Mouse (Mus musculus): ENCODE data around the gene Smim20. TPM values are rescaled to one million over a fixed set of nuclear protein-coding genes. Genes with fewer than 3 reads are reported as not detected.

Smim20 gene
- polyA plus RNA-seq, 1 experiment from 2014 or later, result 121 TPM

- no peak for ATAC-seq
- no peak overlapping the region for H3K4me2 ChIP-seq (ENCODE audit: low read depth, low read length)
- H3K9ac ChIP-seq (ENCODE audit: low read depth, low read length), result no peak overlapping the region
- no peaks in the 10 kb centered on the region for H3K36me3 ChIP-seq (ENCODE audit: control insufficient read depth, insufficient read depth, low read length)
- H3K4me1 ChIP-seq (ENCODE audit: control insufficient read depth, insufficient read depth, low read length), result no peaks in the 10 kb centered on the region
- H3K9me3 ChIP-seq (ENCODE audit: control insufficient read depth, low read length), result no peaks in the 10 kb centered on the region
- H3K27ac ChIP-seq (ENCODE audit: low read length), result no peak overlapping the region
- H3K4me3 ChIP-seq (ENCODE audit: low read length), result no peak overlapping the region
- WGBS, result 88% methylated on average over 5 of the region's 5 CpGs
- H3K27me3 ChIP-seq (replicated peaks; ENCODE audit: control insufficient read depth, insufficient read depth, low read length), result no peaks in the 10 kb centered on the region
Measured at GRCm38 (mm10) chr5:53294627-53295026, 27.7 kb downstream of the Smim20 start.

- Histone ChIP-seq H3K4me3 (ENCODE audit: low read length) (no peak overlapping the region), H3K9me3 (ENCODE audit: control insufficient read depth, low read length) (no peaks in the 10 kb centered on the region), H3K4me1 (ENCODE audit: control insufficient read depth, insufficient read depth, low read length) (no peaks in the 10 kb centered on the region), H3K27ac (ENCODE audit: low read length) (no peak overlapping the region), H3K27me3 (replicated peaks; ENCODE audit: control insufficient read depth, insufficient read depth, low read length) (no peaks in the 10 kb centered on the region), H3K36me3 (ENCODE audit: control insufficient read depth, insufficient read depth, low read length) (no peaks in the 10 kb centered on the region), H3K4me2 (ENCODE audit: low read depth, low read length) (no peak overlapping the region), H3K9ac (ENCODE audit: low read depth, low read length) (no peak overlapping the region)
- ATAC-seq, result no peak
- WGBS, result 92% methylated on average over 4 of the region's 4 CpGs
Measured at GRCm38 (mm10) chr5:53296961-53297360, 30.1 kb downstream of the Smim20 start.

- Histone ChIP-seq H3K4me1 (ENCODE audit: control insufficient read depth, insufficient read depth, low read length) (no peaks in the 10 kb centered on the region), H3K27ac (ENCODE audit: low read length) (no peak overlapping the region), H3K27me3 (replicated peaks; ENCODE audit: control insufficient read depth, insufficient read depth, low read length) (no peaks in the 10 kb centered on the region), H3K9ac (ENCODE audit: low read depth, low read length) (no peak overlapping the region), H3K36me3 (ENCODE audit: control insufficient read depth, insufficient read depth, low read length) (no peaks in the 10 kb centered on the region), H3K4me3 (ENCODE audit: low read length) (no peak overlapping the region), H3K9me3 (ENCODE audit: control insufficient read depth, low read length) (no peaks in the 10 kb centered on the region), H3K4me2 (ENCODE audit: low read depth, low read length) (no peak overlapping the region)
- WGBS, result 74% methylated on average over 8 of the region's 8 CpGs
- ATAC-seq, result no peak
Measured at GRCm38 (mm10) chr5:53301496-53301895, 34.6 kb downstream of the Smim20 start.

GRCm38 (mm10) chr5:53302895-53303670 lies 36.2 kb downstream of the Smim20 start:
- WGBS, result 84% methylated on average over 10 of the region's 10 CpGs
- Histone ChIP-seq H3K27ac (ENCODE audit: low read length) (no peak overlapping the region), H3K9me3 (ENCODE audit: control insufficient read depth, low read length) (no peaks in the 10 kb centered on the region), H3K27me3 (replicated peaks; ENCODE audit: control insufficient read depth, insufficient read depth, low read length) (no peaks in the 10 kb centered on the region), H3K4me1 (ENCODE audit: control insufficient read depth, insufficient read depth, low read length) (no peaks in the 10 kb centered on the region), H3K9ac (ENCODE audit: low read depth, low read length) (no peak overlapping the region), H3K4me3 (ENCODE audit: low read length) (no peak overlapping the region), H3K4me2 (ENCODE audit: low read depth, low read length) (no peak overlapping the region), H3K36me3 (ENCODE audit: control insufficient read depth, insufficient read depth, low read length) (no peaks in the 10 kb centered on the region)
- ATAC-seq, result no peak

- 94% methylated on average over 6 of the region's 6 CpGs for WGBS
Measured at GRCm38 (mm10) chr5:53303941-53304340, 37.1 kb downstream of the Smim20 start.

GRCm38 (mm10) chr5:53304936-53305335 lies 38.1 kb downstream of the Smim20 start:
- H3K9ac ChIP-seq (ENCODE audit: low read depth, low read length), result no peak overlapping the region
- 73% methylated on average over 4 of the region's 4 CpGs for WGBS
- no peaks in the 10 kb centered on the region for H3K9me3 ChIP-seq (ENCODE audit: control insufficient read depth, low read length)
- ATAC-seq, result no peak
- H3K27me3 ChIP-seq (replicated peaks; ENCODE audit: control insufficient read depth, insufficient read depth, low read length), result no peaks in the 10 kb centered on the region
- no peak overlapping the region for H3K4me2 ChIP-seq (ENCODE audit: low read depth, low read length)
- no peak overlapping the region for H3K27ac ChIP-seq (ENCODE audit: low read length)
- H3K4me1 ChIP-seq (ENCODE audit: control insufficient read depth, insufficient read depth, low read length), result no peaks in the 10 kb centered on the region
- H3K4me3 ChIP-seq (ENCODE audit: low read length), result no peak overlapping the region
- no peaks in the 10 kb centered on the region for H3K36me3 ChIP-seq (ENCODE audit: control insufficient read depth, insufficient read depth, low read length)

More at GRCm38 (mm10) chr5:53303941-53304340, 37.1 kb downstream of the Smim20 start:
- ATAC-seq, result no peak
- Histone ChIP-seq H3K4me2 (ENCODE audit: low read depth, low read length) (no peak overlapping the region), H3K9me3 (ENCODE audit: control insufficient read depth, low read length) (no peaks in the 10 kb centered on the region), H3K4me1 (ENCODE audit: control insufficient read depth, insufficient read depth, low read length) (no peaks in the 10 kb centered on the region), H3K4me3 (ENCODE audit: low read length) (no peak overlapping the region), H3K27me3 (replicated peaks; ENCODE audit: control insufficient read depth, insufficient read depth, low read length) (no peaks in the 10 kb centered on the region), H3K27ac (ENCODE audit: low read length) (no peak overlapping the region), H3K36me3 (ENCODE audit: control insufficient read depth, insufficient read depth, low read length) (no peaks in the 10 kb centered on the region), H3K9ac (ENCODE audit: low read depth, low read length) (no peak overlapping the region)

GRCm38 (mm10) chr5:53306864-53307263 lies 40.0 kb downstream of the Smim20 start:
- H3K36me3 ChIP-seq (ENCODE audit: control insufficient read depth, insufficient read depth, low read length), result no peaks in the 10 kb centered on the region
- no peaks in the 10 kb centered on the region for H3K9me3 ChIP-seq (ENCODE audit: control insufficient read depth, low read length)
- no peak overlapping the region for H3K4me3 ChIP-seq (ENCODE audit: low read length)
- WGBS, result 88% methylated on average over 3 of the region's 3 CpGs
- no peak overlapping the region for H3K27ac ChIP-seq (ENCODE audit: low read length)
- no peaks in the 10 kb centered on the region for H3K4me1 ChIP-seq (ENCODE audit: control insufficient read depth, insufficient read depth, low read length)
- no peak overlapping the region for H3K9ac ChIP-seq (ENCODE audit: low read depth, low read length)
- no peak for ATAC-seq
- no peaks in the 10 kb centered on the region for H3K27me3 ChIP-seq (replicated peaks; ENCODE audit: control insufficient read depth, insufficient read depth, low read length)
- H3K4me2 ChIP-seq (ENCODE audit: low read depth, low read length), result no peak overlapping the region

- Histone ChIP-seq H3K9ac (ENCODE audit: low read depth, low read length) (no peak overlapping the region), H3K36me3 (ENCODE audit: control insufficient read depth, insufficient read depth, low read length) (no peaks in the 10 kb centered on the region), H3K4me1 (ENCODE audit: control insufficient read depth, insufficient read depth, low read length) (no peaks in the 10 kb centered on the region), H3K4me2 (ENCODE audit: low read depth, low read length) (no peak overlapping the region), H3K27me3 (replicated peaks; ENCODE audit: control insufficient read depth, insufficient read depth, low read length) (no peaks in the 10 kb centered on the region), H3K27ac (ENCODE audit: low read length) (no peak overlapping the region), H3K9me3 (ENCODE audit: control insufficient read depth, low read length) (no peaks in the 10 kb centered on the region), H3K4me3 (ENCODE audit: low read length) (no peak overlapping the region)
- WGBS, result 80% methylated on average over 5 of the region's 5 CpGs
- no peak for ATAC-seq
Measured at GRCm38 (mm10) chr5:53307437-53307836, 40.6 kb downstream of the Smim20 start.

- WGBS, result 92% methylated on average over 13 of the region's 13 CpGs
- Histone ChIP-seq H3K4me2 (ENCODE audit: low read depth, low read length) (no peak overlapping the region), H3K4me1 (ENCODE audit: control insufficient read depth, insufficient read depth, low read length) (no peaks in the 10 kb centered on the region), H3K27ac (ENCODE audit: low read length) (no peak overlapping the region), H3K9me3 (ENCODE audit: control insufficient read depth, low read length) (no peaks in the 10 kb centered on the region), H3K9ac (ENCODE audit: low read depth, low read length) (no peak overlapping the region), H3K36me3 (ENCODE audit: control insufficient read depth, insufficient read depth, low read length) (no peaks in the 10 kb centered on the region), H3K4me3 (ENCODE audit: low read length) (no peak overlapping the region), H3K27me3 (replicated peaks; ENCODE audit: control insufficient read depth, insufficient read depth, low read length) (no peaks in the 10 kb centered on the region)
- ATAC-seq, result no peak
Measured at GRCm38 (mm10) chr5:53314404-53315167, 47.7 kb downstream of the Smim20 start.

All from intestine, embryonic 16.5 days (tissue).